Mouse (Mus musculus): ENCODE data around the gene Ccdc54. TPM values are rescaled to one million over a fixed set of nuclear protein-coding genes. Genes with fewer than 3 reads are reported as not detected.

Gene Ccdc54
- polyA plus RNA-seq (2014; fragmentation: Nextera tagmentation; extraction: Ambion mirVana), result not detected in 2 replicates

DNA sequence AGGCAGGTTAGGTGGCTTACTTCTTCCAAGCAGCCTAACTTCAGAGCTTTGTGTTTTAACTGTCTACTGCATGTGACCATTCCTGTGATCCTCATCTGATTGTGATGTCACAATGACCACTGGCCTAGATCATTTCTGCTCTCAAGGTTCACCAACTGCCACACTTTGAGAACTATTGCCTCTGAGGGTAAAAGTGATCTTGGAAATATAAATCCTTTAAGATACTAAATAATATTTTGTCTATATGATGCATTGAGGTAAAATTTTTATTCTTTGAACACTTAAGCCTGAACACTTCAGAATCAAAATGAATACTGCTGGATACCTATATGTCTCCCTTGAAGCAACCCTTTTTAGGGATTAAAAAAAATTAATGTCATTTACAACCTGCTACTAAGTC is at the start of gene Ccdc54:
TSS of gene Ccdc54 (minus strand) at position 101 of the 400 bp plus-strand sequence.
- H3K36me3 ChIP-seq (ENCODE audit: control insufficient read depth, insufficient read depth, low read length), result no peaks in the 10 kb centered on the region
- H3K4me2 ChIP-seq (ENCODE audit: low read length), result no peak within 1 kb of the TSS
- H3K4me3 ChIP-seq (ENCODE audit: control insufficient read depth in 1 of 2, insufficient read depth in 1 of 2, low read depth in 1 of 2, low read length in 2 of 2), result no peak within 1 kb of the TSS
- H3K27ac ChIP-seq (replicated peaks in 1 of 2; ENCODE audit: control insufficient read depth in 1 of 2, insufficient read depth in 1 of 2, low read depth in 2 of 2, low read length in 2 of 2), result no peak within 1 kb of the TSS
- H3K4me1 ChIP-seq (ENCODE audit: control insufficient read depth in 2 of 2, insufficient read depth in 2 of 2, low read length in 2 of 2), result no peaks in the 10 kb centered on the region
- no peak within 1 kb of the TSS for H3K9ac ChIP-seq (ENCODE audit: low read length)
- H3K9me3 ChIP-seq (ENCODE audit: control insufficient read depth, low read length), result no peaks in the 10 kb centered on the region
- ATAC-seq (ENCODE audit: insufficient number of reproducible peaks, insufficient read depth, low FRiP score, low read depth), result no peak
- H3K27me3 ChIP-seq (ENCODE audit: control insufficient read depth, insufficient read depth, low read length), result no peaks in the 10 kb centered on the region

DNA sequence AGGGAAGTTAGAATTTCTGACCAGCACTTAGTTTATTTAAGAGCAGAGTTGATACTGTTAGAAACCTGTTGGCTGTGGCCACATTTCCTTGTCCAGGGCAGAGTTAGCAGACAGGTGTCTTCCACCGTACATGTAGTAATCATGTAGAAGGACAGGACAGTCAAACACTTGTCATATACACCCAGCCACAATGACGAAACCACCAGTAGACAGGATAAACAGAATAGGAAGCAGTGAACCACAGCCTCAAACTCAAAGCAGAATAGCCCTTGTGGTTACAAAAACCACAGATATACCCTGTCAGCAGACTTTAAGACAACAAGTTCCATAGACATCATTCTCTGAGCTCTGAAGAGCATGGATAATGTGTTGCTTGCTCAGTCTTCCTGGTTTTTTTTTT is 41.6 kb upstream of the Ccdc54 start:
- no peaks in the 10 kb centered on the region for H3K36me3 ChIP-seq (ENCODE audit: control insufficient read depth, insufficient read depth, low read length)
- H3K27me3 ChIP-seq (ENCODE audit: control insufficient read depth, insufficient read depth, low read length), result no peaks in the 10 kb centered on the region
- WGBS, result 76% methylated on average over 2 of the region's 2 CpGs
- H3K9me3 ChIP-seq (ENCODE audit: control insufficient read depth, low read length), result no peaks in the 10 kb centered on the region
- H3K4me3 ChIP-seq (ENCODE audit: control insufficient read depth in 1 of 2, insufficient read depth in 1 of 2, low read depth in 1 of 2, low read length in 2 of 2), result no peak overlapping the region
- no peaks in the 10 kb centered on the region for H3K4me1 ChIP-seq (ENCODE audit: control insufficient read depth in 2 of 2, insufficient read depth in 2 of 2, low read length in 2 of 2)
- ATAC-seq (ENCODE audit: insufficient number of reproducible peaks, insufficient read depth, low FRiP score, low read depth), result no peak
- no peak overlapping the region for H3K4me2 ChIP-seq (ENCODE audit: low read length)
- H3K27ac ChIP-seq (replicated peaks in 1 of 2; ENCODE audit: control insufficient read depth in 1 of 2, insufficient read depth in 1 of 2, low read depth in 2 of 2, low read length in 2 of 2), result no peak overlapping the region
- no peak overlapping the region for H3K9ac ChIP-seq (ENCODE audit: low read length)

DNA sequence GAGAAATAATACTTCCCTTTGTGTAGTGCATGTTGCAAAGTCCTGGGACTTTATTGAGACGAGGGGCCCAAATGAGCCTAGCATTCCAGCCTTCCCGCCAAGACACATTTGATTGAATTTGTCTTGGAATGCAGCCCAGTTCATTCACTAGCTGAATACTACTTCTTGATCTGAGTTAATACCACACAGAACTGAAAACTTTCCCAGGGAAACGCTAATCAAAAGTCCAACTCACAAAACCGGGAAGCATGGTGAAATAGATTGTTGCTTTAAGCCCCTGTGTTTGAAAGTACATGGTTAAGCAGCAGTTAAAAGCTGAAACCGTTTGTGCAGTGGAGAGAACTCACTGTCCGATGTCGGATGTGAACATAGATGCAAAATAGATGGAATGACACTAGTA is 24.6 kb upstream of the Ccdc54 start:
- Histone ChIP-seq H3K4me1 (ENCODE audit: control insufficient read depth in 2 of 2, insufficient read depth in 2 of 2, low read length in 2 of 2) (no peaks in the 10 kb centered on the region), H3K27me3 (ENCODE audit: control insufficient read depth, insufficient read depth, low read length) (no peaks in the 10 kb centered on the region), H3K9ac (ENCODE audit: low read length) (no peak overlapping the region), H3K36me3 (ENCODE audit: control insufficient read depth, insufficient read depth, low read length) (no peaks in the 10 kb centered on the region), H3K4me2 (ENCODE audit: low read length) (no peak overlapping the region), H3K9me3 (ENCODE audit: control insufficient read depth, low read length) (no peaks in the 10 kb centered on the region), H3K27ac (replicated peaks in 1 of 2; ENCODE audit: control insufficient read depth in 1 of 2, insufficient read depth in 1 of 2, low read depth in 2 of 2, low read length in 2 of 2) (no peak overlapping the region), H3K4me3 (ENCODE audit: control insufficient read depth in 1 of 2, insufficient read depth in 1 of 2, low read depth in 1 of 2, low read length in 2 of 2) (no peak overlapping the region)
- 55% methylated on average over 7 of the region's 7 CpGs for WGBS
- no peak for ATAC-seq (ENCODE audit: insufficient number of reproducible peaks, insufficient read depth, low FRiP score, low read depth)

DNA sequence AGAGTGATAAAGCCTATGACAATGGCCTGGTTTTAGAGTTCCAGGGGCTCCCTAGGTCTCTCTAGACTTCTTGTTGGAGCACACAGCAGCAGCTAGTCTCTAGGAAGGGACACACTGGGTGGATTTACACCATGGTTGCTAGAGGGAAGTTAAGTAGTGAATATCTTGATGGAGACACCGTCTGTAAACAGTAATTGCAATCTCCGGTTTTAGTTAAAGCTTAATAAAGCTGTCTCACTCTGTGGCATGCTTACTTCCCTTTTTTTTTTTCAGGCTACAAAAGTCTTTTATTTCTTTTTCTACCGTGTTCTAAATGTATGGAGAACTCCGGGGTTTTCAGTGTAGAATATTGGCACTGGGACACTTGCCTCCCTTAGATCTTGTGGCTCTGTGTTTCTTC is 22.0 kb upstream of the Ccdc54 start:
- Histone ChIP-seq H3K4me3 (ENCODE audit: control insufficient read depth in 1 of 2, insufficient read depth in 1 of 2, low read depth in 1 of 2, low read length in 2 of 2) (no peak overlapping the region), H3K36me3 (ENCODE audit: control insufficient read depth, insufficient read depth, low read length) (no peaks in the 10 kb centered on the region), H3K27me3 (ENCODE audit: control insufficient read depth, insufficient read depth, low read length) (no peaks in the 10 kb centered on the region), H3K4me1 (ENCODE audit: control insufficient read depth in 2 of 2, insufficient read depth in 2 of 2, low read length in 2 of 2) (no peaks in the 10 kb centered on the region), H3K9ac (ENCODE audit: low read length) (no peak overlapping the region), H3K9me3 (ENCODE audit: control insufficient read depth, low read length) (no peaks in the 10 kb centered on the region), H3K4me2 (ENCODE audit: low read length) (no peak overlapping the region), H3K27ac (replicated peaks in 1 of 2; ENCODE audit: control insufficient read depth in 1 of 2, insufficient read depth in 1 of 2, low read depth in 2 of 2, low read length in 2 of 2) (no peak overlapping the region)
- ATAC-seq (ENCODE audit: insufficient number of reproducible peaks, insufficient read depth, low FRiP score, low read depth), result no peak
- WGBS, result 66% methylated on average over 4 of the region's 4 CpGs

- H3K4me2 ChIP-seq (ENCODE audit: low read length), result no peak overlapping the region
- H3K27ac ChIP-seq (replicated peaks in 1 of 2; ENCODE audit: control insufficient read depth in 1 of 2, insufficient read depth in 1 of 2, low read depth in 2 of 2, low read length in 2 of 2), result no peak overlapping the region
- H3K9me3 ChIP-seq (ENCODE audit: control insufficient read depth, low read length), result no peaks in the 10 kb centered on the region
- no peaks in the 10 kb centered on the region for H3K4me1 ChIP-seq (ENCODE audit: control insufficient read depth in 2 of 2, insufficient read depth in 2 of 2, low read length in 2 of 2)
- WGBS, result 84% methylated on average over 5 of the region's 5 CpGs
- H3K9ac ChIP-seq (ENCODE audit: low read length), result no peak overlapping the region
- H3K36me3 ChIP-seq (ENCODE audit: control insufficient read depth, insufficient read depth, low read length), result no peaks in the 10 kb centered on the region
- no peak for ATAC-seq (ENCODE audit: insufficient number of reproducible peaks, insufficient read depth, low FRiP score, low read depth)
- no peaks in the 10 kb centered on the region for H3K27me3 ChIP-seq (ENCODE audit: control insufficient read depth, insufficient read depth, low read length)
- H3K4me3 ChIP-seq (ENCODE audit: control insufficient read depth in 1 of 2, insufficient read depth in 1 of 2, low read depth in 1 of 2, low read length in 2 of 2), result no peak overlapping the region
Observed at GRCm38 (mm10) chr16:50610580-50610979, 19.6 kb upstream of the Ccdc54 start.

DNA sequence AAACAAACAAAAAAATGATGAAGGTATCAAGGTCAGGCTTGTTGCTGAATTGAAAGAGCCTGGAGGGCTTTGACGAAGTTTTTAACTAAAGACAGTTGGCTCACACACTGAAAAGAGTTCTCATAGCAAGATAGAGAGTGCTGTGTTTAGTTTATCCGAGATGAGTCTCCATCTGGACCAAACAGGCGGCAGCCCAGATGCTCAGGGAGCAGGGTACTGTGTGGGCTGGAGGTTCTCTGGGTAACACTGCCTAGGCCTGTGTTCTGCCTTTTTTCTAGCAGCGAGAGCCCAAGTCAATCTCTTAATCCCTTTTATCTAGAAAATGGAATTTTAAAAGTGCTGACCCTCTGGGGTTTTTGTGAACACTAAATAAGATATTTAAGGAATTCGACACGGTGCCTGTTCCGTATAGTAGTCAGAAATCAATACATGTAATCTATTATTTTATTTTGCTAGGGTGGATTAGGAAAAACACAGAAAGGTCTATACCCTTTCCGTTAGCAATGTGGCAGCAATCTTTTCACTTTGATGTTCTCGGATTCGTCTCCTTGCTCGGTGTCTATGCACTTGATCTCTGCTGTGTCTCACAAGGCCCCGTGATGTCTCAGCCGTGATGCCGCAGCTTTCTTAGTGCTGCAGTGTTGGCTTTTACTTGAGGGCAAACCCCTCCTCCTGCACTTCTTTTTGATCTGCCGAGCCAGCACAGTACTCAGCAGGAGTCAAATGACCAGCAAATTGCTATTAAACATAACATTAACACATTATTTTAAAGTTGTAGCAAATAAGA is 17.0 kb upstream of the Ccdc54 start:
- Histone ChIP-seq H3K4me3 (ENCODE audit: control insufficient read depth in 1 of 2, insufficient read depth in 1 of 2, low read depth in 1 of 2, low read length in 2 of 2) (no peak overlapping the region), H3K27ac (replicated peaks in 1 of 2; ENCODE audit: control insufficient read depth in 1 of 2, insufficient read depth in 1 of 2, low read depth in 2 of 2, low read length in 2 of 2) (no peak overlapping the region), H3K4me2 (ENCODE audit: low read length) (no peak overlapping the region), H3K9me3 (ENCODE audit: control insufficient read depth, low read length) (no peaks in the 10 kb centered on the region), H3K27me3 (ENCODE audit: control insufficient read depth, insufficient read depth, low read length) (no peaks in the 10 kb centered on the region), H3K36me3 (ENCODE audit: control insufficient read depth, insufficient read depth, low read length) (no peaks in the 10 kb centered on the region), H3K4me1 (ENCODE audit: control insufficient read depth in 2 of 2, insufficient read depth in 2 of 2, low read length in 2 of 2) (no peaks in the 10 kb centered on the region), H3K9ac (ENCODE audit: low read length) (no peak overlapping the region)
- ATAC-seq (ENCODE audit: insufficient number of reproducible peaks, insufficient read depth, low FRiP score, low read depth), result no peak
- 41% methylated on average over 15 of the region's 15 CpGs for WGBS

- Histone ChIP-seq H3K9me3 (ENCODE audit: control insufficient read depth, low read length) (no peaks in the 10 kb centered on the region), H3K9ac (ENCODE audit: low read length) (no peak overlapping the region), H3K27me3 (ENCODE audit: control insufficient read depth, insufficient read depth, low read length) (no peaks in the 10 kb centered on the region), H3K4me3 (ENCODE audit: control insufficient read depth in 1 of 2, insufficient read depth in 1 of 2, low read depth in 1 of 2, low read length in 2 of 2) (no peak overlapping the region), H3K27ac (replicated peaks in 1 of 2; ENCODE audit: control insufficient read depth in 1 of 2, insufficient read depth in 1 of 2, low read depth in 2 of 2, low read length in 2 of 2) (no peak overlapping the region), H3K4me1 (ENCODE audit: control insufficient read depth in 2 of 2, insufficient read depth in 2 of 2, low read length in 2 of 2) (no peaks in the 10 kb centered on the region; a peak in 1 of 4 replicates), H3K36me3 (ENCODE audit: control insufficient read depth, insufficient read depth, low read length) (no peaks in the 10 kb centered on the region), H3K4me2 (ENCODE audit: low read length) (no peak overlapping the region)
- no peak for ATAC-seq (ENCODE audit: insufficient number of reproducible peaks, insufficient read depth, low FRiP score, low read depth)
- 47% methylated on average over 11 of the region's 11 CpGs for WGBS
Observed at GRCm38 (mm10) chr16:50604826-50605225, 13.9 kb upstream of the Ccdc54 start.

GRCm38 (mm10) chr16:50601947-50602346 is 11.0 kb upstream of the Ccdc54 start:
- no peak overlapping the region for H3K27ac ChIP-seq (replicated peaks in 1 of 2; ENCODE audit: control insufficient read depth in 1 of 2, insufficient read depth in 1 of 2, low read depth in 2 of 2, low read length in 2 of 2)
- ATAC-seq (ENCODE audit: insufficient number of reproducible peaks, insufficient read depth, low FRiP score, low read depth), result no peak
- H3K9me3 ChIP-seq (ENCODE audit: control insufficient read depth, low read length), result no peaks in the 10 kb centered on the region
- H3K4me2 ChIP-seq (ENCODE audit: low read length), result peak overlapping the region; percentile 31
- WGBS, result 50% methylated on average over 3 of the region's 3 CpGs
- H3K4me1 ChIP-seq (ENCODE audit: control insufficient read depth in 2 of 2, insufficient read depth in 2 of 2, low read length in 2 of 2), result no peaks in the 10 kb centered on the region; a peak in 1 of 4 replicates
- H3K36me3 ChIP-seq (ENCODE audit: control insufficient read depth, insufficient read depth, low read length), result no peaks in the 10 kb centered on the region
- no peak overlapping the region for H3K9ac ChIP-seq (ENCODE audit: low read length)
- no peak overlapping the region for H3K4me3 ChIP-seq (ENCODE audit: control insufficient read depth in 1 of 2, insufficient read depth in 1 of 2, low read depth in 1 of 2, low read length in 2 of 2)
- no peaks in the 10 kb centered on the region for H3K27me3 ChIP-seq (ENCODE audit: control insufficient read depth, insufficient read depth, low read length)
